Mouse (Mus musculus): ENCODE results near the gene Olfr571. TPM values are rescaled to one million over a fixed set of nuclear protein-coding genes. Genes with fewer than 3 reads are reported as not detected.

Gene Olfr571
- polyA plus RNA-seq (2016; fragmentation: Nextera tagmentation; extraction: Ambion mirVana), result not detected in 2 replicates

GRCm38 (mm10) chr7:102917032-102917875 is at the start of gene Olfr571:
Olfr571 (minus strand) TSS chr7:102917536.
- no peak for DNase-seq (ENCODE audit: low spot score)

GRCm38 (mm10) chr7:102962360-102962759 is 45.0 kb upstream of the Olfr571 start, which contains the start of gene Olfr576:
Olfr576 (plus strand) TSS chr7:102962660.
- H3K27ac ChIP-seq, result no peak within 1 kb of the TSS
- no peaks in the 10 kb centered on the region for H3K4me1 ChIP-seq
- H3K36me3 ChIP-seq, result no peaks in the 10 kb centered on the region
- DNase-seq (ENCODE audit: low spot score), result no peak
- 63% methylated on average over 2 of the region's 2 CpGs for WGBS
- H3K4me3 ChIP-seq, result no peak within 1 kb of the TSS
- no peaks in the 10 kb centered on the region for H3K27me3 ChIP-seq (ENCODE audit: low read depth, poor library complexity, severe bottlenecking)
- H3K9me3 ChIP-seq (replicated peaks), result no peaks in the 10 kb centered on the region

More at GRCm38 (mm10) chr7:102917032-102917875, at the start of gene Olfr571:
- 60% methylated on average over 4 of the region's 4 CpGs for WGBS
- no peak within 1 kb of the TSS for H3K27ac ChIP-seq
- 0 out of 2 replicates have a peak, but pooled peaks cover 4% of the 10 kb centered on the region for H3K4me1 ChIP-seq
- no peaks in the 10 kb centered on the region for H3K27me3 ChIP-seq (ENCODE audit: low read depth, poor library complexity, severe bottlenecking)
- no peaks in the 10 kb centered on the region for H3K36me3 ChIP-seq
- H3K4me3 ChIP-seq, result no peak within 1 kb of the TSS
- H3K9me3 ChIP-seq (replicated peaks), result no peaks in the 10 kb centered on the region

- WGBS, result 66% methylated on average over 1 of the region's 1 CpGs
- no peaks in the 10 kb centered on the region for H3K27me3 ChIP-seq (ENCODE audit: low read depth, poor library complexity, severe bottlenecking)
- H3K27ac ChIP-seq, result no peak within 1 kb of the TSS
- no peak within 1 kb of the TSS for H3K4me3 ChIP-seq
- no peaks in the 10 kb centered on the region for H3K4me1 ChIP-seq
- no peaks in the 10 kb centered on the region for H3K9me3 ChIP-seq (replicated peaks)
- no peak for DNase-seq (ENCODE audit: low spot score)
- H3K36me3 ChIP-seq, result no peaks in the 10 kb centered on the region
These were observed 41.3 kb upstream of the Olfr571 start, which contains the start of gene Olfr575 for GRCm38 (mm10) chr7:102958593-102958992. Olfr575 (minus strand) TSS chr7:102958775.

GRCm38 (mm10) chr7:102958137-102958536 is 40.8 kb upstream of the Olfr571 start:
- Histone ChIP-seq H3K4me3 (no peak overlapping the region), H3K27ac (no peak overlapping the region), H3K9me3 (replicated peaks) (no peaks in the 10 kb centered on the region), H3K36me3 (no peaks in the 10 kb centered on the region), H3K4me1 (no peaks in the 10 kb centered on the region), H3K27me3 (ENCODE audit: low read depth, poor library complexity, severe bottlenecking) (no peaks in the 10 kb centered on the region)
- no peak for DNase-seq (ENCODE audit: low spot score)
- 83% methylated on average over 3 of the region's 3 CpGs for WGBS

GRCm38 (mm10) chr7:102950732-102951131 is 33.4 kb upstream of the Olfr571 start:
- no peaks in the 10 kb centered on the region for H3K4me1 ChIP-seq
- H3K27ac ChIP-seq, result no peak overlapping the region
- WGBS, result 77% methylated on average over 1 of the region's 1 CpGs
- no peak overlapping the region for H3K4me3 ChIP-seq
- no peak for DNase-seq (ENCODE audit: low spot score)
- no peaks in the 10 kb centered on the region for H3K9me3 ChIP-seq (replicated peaks)
- no peaks in the 10 kb centered on the region for H3K27me3 ChIP-seq (ENCODE audit: low read depth, poor library complexity, severe bottlenecking)
- H3K36me3 ChIP-seq, result no peaks in the 10 kb centered on the region

- no peak for DNase-seq (ENCODE audit: low spot score)
- Histone ChIP-seq H3K4me3 (no peak within 1 kb of the TSS), H3K9me3 (replicated peaks) (no peaks in the 10 kb centered on the region), H3K36me3 (no peaks in the 10 kb centered on the region), H3K4me1 (no peaks in the 10 kb centered on the region), H3K27ac (no peak within 1 kb of the TSS), H3K27me3 (ENCODE audit: low read depth, poor library complexity, severe bottlenecking) (no peaks in the 10 kb centered on the region)
- WGBS, result 96% methylated on average over 1 of the region's 1 CpGs
These were observed 30.8 kb upstream of the Olfr571 start, which contains the start of gene Olfr574 for GRCm38 (mm10) chr7:102948167-102948566. Olfr574 (plus strand) TSS chr7:102948467.

GRCm38 (mm10) chr7:102943417-102943816 is 26.1 kb upstream of the Olfr571 start:
- H3K4me3 ChIP-seq, result no peak overlapping the region
- no peak for DNase-seq (ENCODE audit: low spot score)
- H3K27me3 ChIP-seq (ENCODE audit: low read depth, poor library complexity, severe bottlenecking), result no peaks in the 10 kb centered on the region
- H3K36me3 ChIP-seq, result no peaks in the 10 kb centered on the region
- H3K27ac ChIP-seq, result no peak overlapping the region
- no peaks in the 10 kb centered on the region for H3K4me1 ChIP-seq
- WGBS, result 91% methylated on average over 1 of the region's 1 CpGs
- no peaks in the 10 kb centered on the region for H3K9me3 ChIP-seq (replicated peaks)

- DNase-seq (ENCODE audit: low spot score), result no peak
- Histone ChIP-seq H3K27me3 (ENCODE audit: low read depth, poor library complexity, severe bottlenecking) (no peaks in the 10 kb centered on the region), H3K4me1 (no peaks in the 10 kb centered on the region), H3K9me3 (replicated peaks) (no peaks in the 10 kb centered on the region), H3K4me3 (no peak within 1 kb of the TSS), H3K27ac (no peak within 1 kb of the TSS), H3K36me3 (no peaks in the 10 kb centered on the region)
- 97% methylated on average over 2 of the region's 2 CpGs for WGBS
These were observed 25.1 kb upstream of the Olfr571 start, which contains the start of gene Olfr573-ps1 for GRCm38 (mm10) chr7:102942475-102942874. Olfr573-ps1 (minus strand) TSS chr7:102942575.

GRCm38 (mm10) chr7:102927105-102927504 is 9.8 kb upstream of the Olfr571 start:
- 79% methylated on average over 3 of the region's 3 CpGs for WGBS
- H3K36me3 ChIP-seq, result no peaks in the 10 kb centered on the region
- H3K9me3 ChIP-seq (replicated peaks), result no peaks in the 10 kb centered on the region
- DNase-seq (ENCODE audit: low spot score), result no peak
- H3K27me3 ChIP-seq (ENCODE audit: low read depth, poor library complexity, severe bottlenecking), result no peaks in the 10 kb centered on the region
- H3K27ac ChIP-seq, result no peak overlapping the region
- no peaks in the 10 kb centered on the region for H3K4me1 ChIP-seq
- H3K4me3 ChIP-seq, result no peak overlapping the region

GRCm38 (mm10) chr7:102924109-102924508 is 6.8 kb upstream of the Olfr571 start, which contains the start of gene Olfr572:
Olfr572 (plus strand) TSS chr7:102924409.
- 65% methylated on average over 1 of the region's 1 CpGs for WGBS
- Histone ChIP-seq H3K9me3 (replicated peaks) (no peaks in the 10 kb centered on the region), H3K27ac (no peak within 1 kb of the TSS), H3K4me3 (no peak within 1 kb of the TSS), H3K4me1 (no peaks in the 10 kb centered on the region), H3K36me3 (no peaks in the 10 kb centered on the region), H3K27me3 (ENCODE audit: low read depth, poor library complexity, severe bottlenecking) (no peaks in the 10 kb centered on the region)
- no peak for DNase-seq (ENCODE audit: low spot score)

GRCm38 (mm10) chr7:102919632-102920031 is 2.3 kb upstream of the Olfr571 start:
- H3K9me3 ChIP-seq (replicated peaks), result no peaks in the 10 kb centered on the region
- no peak for DNase-seq (ENCODE audit: low spot score)
- 0 out of 2 replicates have a peak, but pooled peaks cover 4% of the 10 kb centered on the region for H3K4me1 ChIP-seq
- no peaks in the 10 kb centered on the region for H3K36me3 ChIP-seq
- H3K27me3 ChIP-seq (ENCODE audit: low read depth, poor library complexity, severe bottlenecking), result no peaks in the 10 kb centered on the region
- H3K27ac ChIP-seq, result no peak overlapping the region
- H3K4me3 ChIP-seq, result no peak overlapping the region
- WGBS, result 17% methylated on average over 1 of the region's 1 CpGs

GRCm38 (mm10) chr7:102916405-102916804 is 931 bp downstream of the Olfr571 start:
- Histone ChIP-seq H3K4me1 (0 out of 2 replicates have a peak, but pooled peaks cover 4% of the 10 kb centered on the region), H3K4me3 (no peak overlapping the region), H3K9me3 (replicated peaks) (no peaks in the 10 kb centered on the region), H3K36me3 (no peaks in the 10 kb centered on the region), H3K27ac (no peak overlapping the region), H3K27me3 (ENCODE audit: low read depth, poor library complexity, severe bottlenecking) (no peaks in the 10 kb centered on the region)
- WGBS, result 78% methylated on average over 5 of the region's 5 CpGs
- DNase-seq (ENCODE audit: low spot score), result no peak

GRCm38 (mm10) chr7:102915261-102915660 is 2.1 kb downstream of the Olfr571 start:
- DNase-seq (ENCODE audit: low spot score), result no peak
- H3K27me3 ChIP-seq (ENCODE audit: low read depth, poor library complexity, severe bottlenecking), result no peaks in the 10 kb centered on the region
- 0 out of 2 replicates have a peak, but pooled peaks cover 4% of the 10 kb centered on the region for H3K4me1 ChIP-seq
- no peak overlapping the region for H3K27ac ChIP-seq
- WGBS, result 37% methylated on average over 1 of the region's 1 CpGs
- no peaks in the 10 kb centered on the region for H3K36me3 ChIP-seq
- H3K4me3 ChIP-seq, result no peak overlapping the region
- H3K9me3 ChIP-seq (replicated peaks), result no peaks in the 10 kb centered on the region
